Mouse (Mus musculus): ENCODE data around the gene Stk33.

The Stk33 gene

GRCm38 (mm10) chr7:109241313-109241712, 197.6 kb downstream of the Stk33 start:
- no peak for DNase-seq (ENCODE audit: low spot score in 2 of 2)

- no peak for DNase-seq (ENCODE audit: low spot score in 2 of 2)
Observed at GRCm38 (mm10) chr7:109239346-109239745, 199.5 kb downstream of the Stk33 start.

- no peak for DNase-seq (ENCODE audit: low spot score in 2 of 2)
Observed at GRCm38 (mm10) chr7:109238724-109239123, 200.2 kb downstream of the Stk33 start.

- no peak for DNase-seq (ENCODE audit: low spot score in 2 of 2)
Observed at GRCm38 (mm10) chr7:109234882-109235640, 203.8 kb downstream of the Stk33 start.

GRCm38 (mm10) chr7:109234476-109234875, 204.4 kb downstream of the Stk33 start:
- no peak for DNase-seq (ENCODE audit: low spot score in 2 of 2)

- no peak for DNase-seq (ENCODE audit: low spot score in 2 of 2)
Observed at GRCm38 (mm10) chr7:109231881-109232321, 207.0 kb downstream of the Stk33 start.

GRCm38 (mm10) chr7:109231307-109231706, 207.6 kb downstream of the Stk33 start:
- DNase-seq (ENCODE audit: low spot score in 2 of 2) = no peak

- DNase-seq (ENCODE audit: low spot score in 2 of 2) = peak; percentile 44 to 64
Observed at GRCm38 (mm10) chr7:109230806-109231205, 208.1 kb downstream of the Stk33 start.

All from frontal cortex, postnatal 10 days (tissue).